9 mouse cellular contexts compared by ENCODE assay signal in genomic region chr9:56497181-56497864, GRCm38 (mm10).
A peak's percentile ranks its signal among the peaks of the same experiment; 100 is the strongest.
DNase-seq lines count a peak whose midpoint lies in the region; ATAC-seq and TF ChIP-seq lines count a peak whose summit lies in the region.
"Had no signal": no experiment of that assay in that cellular context is flagged by ENCODE, and none has a peak within 500 bp of the region (broad histone marks: within the 10 kb centered on the region; RNA-seq: fewer than 3 reads in every experiment).

No protein-coding gene starts in this region.

- no peaks in the 10 kb centered on the region for H3K9me3 ChIP-seq in hindbrain, embryonic 11.5 days (ENCODE audit: control insufficient read depth, low read length)

- DNase-seq in layer of hippocampus, adult 2 months (ENCODE audit: low spot score in 2 of 2), result no peak
- DNase-seq in layer of hippocampus, adult 9-10 months (ENCODE audit: low spot score), result no peak
- DNase-seq in adrenal gland, adult 8-10 months, result peak; percentile 90
- DNase-seq in heart, postnatal 36 days, result peak; percentile 61 to 69
- DNase-seq in layer of hippocampus, postnatal 25 days (ENCODE audit: extremely low spot score in 1 of 2, low spot score in 1 of 2), result no peak
- DNase-seq in thymus, postnatal 10 days (ENCODE audit: low spot score in 2 of 2), result no peak
- DNase-seq in hindbrain, embryonic 11.5 days (ENCODE audit: low spot score), result no peak

- peak overlapping the region; percentile 1; the same call in 1 of the 2 replicates for H3K27ac ChIP-seq in layer of hippocampus, adult 2 months
- no peak overlapping the region for H3K27ac ChIP-seq in hindbrain, embryonic 11.5 days (ENCODE audit: low read depth, low read length)

- H3K9ac ChIP-seq in hindbrain, embryonic 11.5 days (ENCODE audit: low read depth, low read length), result no peak overlapping the region

- H3K4me2 ChIP-seq in myocyte (ENCODE audit: low read depth), result peak overlapping the region; percentile 56
- H3K4me2 ChIP-seq in hindbrain, embryonic 11.5 days (replicated peaks; ENCODE audit: low read depth, low read length), result no peak overlapping the region

- no peaks in the 10 kb centered on the region for H3K4me1 ChIP-seq in hindbrain, embryonic 11.5 days (replicated peaks; ENCODE audit: control insufficient read depth, insufficient read depth, low read length)

- no peak for TF ChIP-seq CTCF in layer of hippocampus, adult 2 months (conservative IDR thresholded peaks at IDR 0.05)

- no peak for ATAC-seq in hindbrain, embryonic 11.5 days (ENCODE audit: low FRiP score)
- ATAC-seq: activated CD4-positive, CD25-positive, alpha-beta regulatory T cell, adult 4 months had no signal

- WGBS in hindbrain, embryonic 11.5 days, result 93% methylated on average over 5 of the region's 5 CpGs

- no peaks in the 10 kb centered on the region for H3K27me3 ChIP-seq in myocyte (ENCODE audit: control insufficient read depth, insufficient read depth, insufficient read length)
- H3K27me3 ChIP-seq in hindbrain, embryonic 11.5 days (ENCODE audit: control insufficient read depth, insufficient read depth, low read length), result no peaks in the 10 kb centered on the region

- peaks cover 6% of the 10 kb centered on the region for H3K36me3 ChIP-seq in myocyte (ENCODE audit: control insufficient read depth, insufficient read depth)
- H3K36me3 ChIP-seq in hindbrain, embryonic 11.5 days (ENCODE audit: control insufficient read depth, insufficient read depth, low read length), result no peaks in the 10 kb centered on the region

- H3ac ChIP-seq in myocyte (ENCODE audit: control insufficient read depth, insufficient read length), result no peak overlapping the region

- intact Hi-C loops in heart, postnatal 36 days (cut with DNase I), result no loop called here

- H3K4me3 ChIP-seq in layer of hippocampus, adult 2 months, result no peak overlapping the region
- H3K4me3 ChIP-seq in myocyte, result no peak overlapping the region
- H3K4me3 ChIP-seq in hindbrain, embryonic 11.5 days (ENCODE audit: low read depth, low read length), result no peak overlapping the region

- no peaks in the 10 kb centered on the region for H3K79me2 ChIP-seq in myocyte (ENCODE audit: control insufficient read depth, insufficient read depth)

- no peak for TF ChIP-seq POLR2A in myocyte (IDR thresholded peaks at IDR 0.05; ENCODE audit: insufficient read length, low read depth)

TF ChIP-seq in myocyte, 11 proteins besides CTCF, POLR2A, EP300 and RAD21:
- no peak for TF ChIP-seq USF1 (IDR thresholded peaks at IDR 0.05; ENCODE audit: low read depth)
- no peak for TF ChIP-seq SRF (IDR thresholded peaks at IDR 0.05; ENCODE audit: control insufficient read depth, insufficient read length, low read depth)
- no peak for TF ChIP-seq MYOD1 (IDR thresholded peaks at IDR 0.05; ENCODE audit: control insufficient read depth in 1 of 3, insufficient read length in 2 of 3, low read depth in 2 of 3)
- no peak for TF ChIP-seq TCF12 (IDR thresholded peaks at IDR 0.05; ENCODE audit: insufficient read depth, poor library complexity, severe bottlenecking)
- TF ChIP-seq E2F4 (IDR thresholded peaks at IDR 0.05; ENCODE audit: insufficient read depth), result no peak
- TF ChIP-seq REST (IDR thresholded peaks at IDR 0.05; ENCODE audit: insufficient read depth, insufficient read length), result no peak
- TF ChIP-seq POLR2AphosphoS2 (IDR thresholded peaks at IDR 0.05; ENCODE audit: insufficient read length, low read depth), result no peak
- no peak for TF ChIP-seq CEBPB (IDR thresholded peaks at IDR 0.05; ENCODE audit: insufficient read depth, poor library complexity, severe bottlenecking)
- TF ChIP-seq MAX (IDR thresholded peaks at IDR 0.05; ENCODE audit: low read depth), result no peak
- no peak for TF ChIP-seq MYOG (IDR thresholded peaks at IDR 0.05; ENCODE audit: control insufficient read depth in 1 of 3, insufficient read depth in 1 of 3, insufficient read length in 2 of 3, low read depth in 2 of 3)
- no peak for TF ChIP-seq TCF3 (IDR thresholded peaks at IDR 0.05; ENCODE audit: insufficient read length, low read depth)

Comparison
In these comparisons a context has a peak if more than half of its experiments do, and no peak if none do; other contexts are left out.
1. DNase-seq: peak in adrenal gland, adult 8-10 months (single experiment) and heart, postnatal 36 days (2 of 2); none in layer of hippocampus, adult 2 months (0 of 2), layer of hippocampus, adult 9-10 months (single experiment), layer of hippocampus, postnatal 25 days (0 of 2), thymus, postnatal 10 days (0 of 2) and hindbrain, embryonic 11.5 days (single experiment).